Mouse (Mus musculus): Measurements from ENCODE around the gene Fgf11.

Gene Fgf11

GRCm38 (mm10) chr11:69816520-69816919 is 14.9 kb upstream of the Fgf11 start:
- no peak for DNase-seq (ENCODE audit: low read depth, low spot score)

GRCm38 (mm10) chr11:69815155-69815554 is 13.5 kb upstream of the Fgf11 start, which contains the start of gene Gm39566:
Gm39566 (minus strand) TSS chr11:69815298.
- DNase-seq (ENCODE audit: low read depth, low spot score): no peak

- no peak for DNase-seq (ENCODE audit: low read depth, low spot score)
Measured at GRCm38 (mm10) chr11:69810280-69810679, 8.6 kb upstream of the Fgf11 start.

GRCm38 (mm10) chr11:69807641-69808040 is 6.0 kb upstream of the Fgf11 start:
- DNase-seq (ENCODE audit: low read depth, low spot score): no peak

- no peak for DNase-seq (ENCODE audit: low read depth, low spot score)
Measured at GRCm38 (mm10) chr11:69806378-69806777, 4.7 kb upstream of the Fgf11 start.

- DNase-seq (ENCODE audit: low read depth, low spot score): no peak
Measured at GRCm38 (mm10) chr11:69804972-69805909, 3.6 kb upstream of the Fgf11 start, which contains the start of gene Tmem102. Tmem102 (minus strand) TSS chr11:69805624.

GRCm38 (mm10) chr11:69804652-69804940 is 2.9 kb upstream of the Fgf11 start:
- DNase-seq (ENCODE audit: low read depth, low spot score): no peak

GRCm38 (mm10) chr11:69803786-69804651 is 2.4 kb upstream of the Fgf11 start:
- DNase-seq (ENCODE audit: low read depth, low spot score): peak; percentile 85

- DNase-seq (ENCODE audit: low read depth, low spot score): no peak
Measured at GRCm38 (mm10) chr11:69803328-69803727, 1.7 kb upstream of the Fgf11 start.

- DNase-seq (ENCODE audit: low read depth, low spot score): peak; percentile 82
Measured at GRCm38 (mm10) chr11:69802648-69803105, 1.0 kb upstream of the Fgf11 start.

- DNase-seq (ENCODE audit: low read depth, low spot score): peak; percentile 27
Measured at GRCm38 (mm10) chr11:69800392-69801197, 1.1 kb downstream of the Fgf11 start.

- DNase-seq (ENCODE audit: low read depth, low spot score): peak; percentile 36
Measured at GRCm38 (mm10) chr11:69800138-69800391, 1.6 kb downstream of the Fgf11 start.

GRCm38 (mm10) chr11:69799394-69800137 is 2.1 kb downstream of the Fgf11 start:
- no peak for DNase-seq (ENCODE audit: low read depth, low spot score)

GRCm38 (mm10) chr11:69797924-69798323 is 3.7 kb downstream of the Fgf11 start:
- no peak for DNase-seq (ENCODE audit: low read depth, low spot score)

- peak; percentile 42 for DNase-seq (ENCODE audit: low read depth, low spot score)
Measured at GRCm38 (mm10) chr11:69795983-69796435, 5.6 kb downstream of the Fgf11 start.

GRCm38 (mm10) chr11:69795168-69795982 is 6.3 kb downstream of the Fgf11 start, which contains the start of gene Chrnb1:
Chrnb1 (minus strand) TSS chr11:69795943.
- peak; percentile 95 for DNase-seq (ENCODE audit: low read depth, low spot score)

GRCm38 (mm10) chr11:69793429-69793828 is 8.2 kb downstream of the Fgf11 start:
- DNase-seq (ENCODE audit: low read depth, low spot score): no peak

- DNase-seq (ENCODE audit: low read depth, low spot score): no peak
Measured at GRCm38 (mm10) chr11:69791420-69791819, 10.2 kb downstream of the Fgf11 start.

GRCm38 (mm10) chr11:69789431-69789830 is 12.2 kb downstream of the Fgf11 start:
- no peak for DNase-seq (ENCODE audit: low read depth, low spot score)

GRCm38 (mm10) chr11:69787306-69787705 is 14.4 kb downstream of the Fgf11 start:
- no peak for DNase-seq (ENCODE audit: low read depth, low spot score)

Data from CD4-positive, CD25-positive, alpha-beta regulatory T cell, adult 2 months (primary cell).